Comparison of ENCODE assay signal across 15 mouse cellular contexts in genomic region chr4:149197180-149197579, GRCm38 (mm10).
"Had no signal": no experiment of that assay in that cellular context is flagged by ENCODE, and none has a peak within 500 bp of the region (broad histone marks: within the 10 kb centered on the region; RNA-seq: fewer than 3 reads in every experiment).

No protein-coding gene starts in this region.

- H3K4me1 ChIP-seq: liver, embryonic 12.5 days; midbrain, embryonic 10.5 days; midbrain, embryonic 12.5 days; neural tube, embryonic 12.5 days had no signal

- DNase-seq: lung, adult 18-20 months; lung, embryonic 14.5 days; lung, postnatal 10 days; lung, postnatal 4 days; midbrain, embryonic 14.5 days; right cerebral cortex, postnatal 14 days; thymus, adult 2 months; thymus, postnatal 25 days; thymus, postnatal 4 days had no signal

- ATAC-seq: liver, embryonic 12.5 days; midbrain, embryonic 16.5 days had no signal

- H3K4me3 ChIP-seq: liver, embryonic 12.5 days; midbrain, embryonic 10.5 days; midbrain, embryonic 12.5 days; neural tube, embryonic 12.5 days had no signal

- H3K4me2 ChIP-seq: liver, embryonic 12.5 days; lung, embryonic 14.5 days; midbrain, embryonic 12.5 days; neural tube, embryonic 12.5 days had no signal

- H3K27me3 ChIP-seq: liver, embryonic 12.5 days; midbrain, embryonic 12.5 days; neural tube, embryonic 12.5 days had no signal

- H3K9ac ChIP-seq: liver, embryonic 12.5 days; liver, embryonic 14.5 days; lung, embryonic 14.5 days; midbrain, embryonic 12.5 days; neural tube, embryonic 12.5 days had no signal

- H3K9me3 ChIP-seq: liver, embryonic 12.5 days; midbrain, embryonic 10.5 days; midbrain, embryonic 12.5 days; neural tube, embryonic 12.5 days had no signal

- H3K27ac ChIP-seq: liver, embryonic 12.5 days; liver, embryonic 14.5 days; midbrain, embryonic 10.5 days; midbrain, embryonic 12.5 days; neural tube, embryonic 12.5 days had no signal
